Mouse (Mus musculus) thymus, postnatal 4 days (tissue): ENCODE results near the gene Pdcd2l.

Experiments
- DNase-seq: peaks from one replicate; pipeline ENCODE4 v3.0.0; 2021

The Pdcd2l gene

DNA sequence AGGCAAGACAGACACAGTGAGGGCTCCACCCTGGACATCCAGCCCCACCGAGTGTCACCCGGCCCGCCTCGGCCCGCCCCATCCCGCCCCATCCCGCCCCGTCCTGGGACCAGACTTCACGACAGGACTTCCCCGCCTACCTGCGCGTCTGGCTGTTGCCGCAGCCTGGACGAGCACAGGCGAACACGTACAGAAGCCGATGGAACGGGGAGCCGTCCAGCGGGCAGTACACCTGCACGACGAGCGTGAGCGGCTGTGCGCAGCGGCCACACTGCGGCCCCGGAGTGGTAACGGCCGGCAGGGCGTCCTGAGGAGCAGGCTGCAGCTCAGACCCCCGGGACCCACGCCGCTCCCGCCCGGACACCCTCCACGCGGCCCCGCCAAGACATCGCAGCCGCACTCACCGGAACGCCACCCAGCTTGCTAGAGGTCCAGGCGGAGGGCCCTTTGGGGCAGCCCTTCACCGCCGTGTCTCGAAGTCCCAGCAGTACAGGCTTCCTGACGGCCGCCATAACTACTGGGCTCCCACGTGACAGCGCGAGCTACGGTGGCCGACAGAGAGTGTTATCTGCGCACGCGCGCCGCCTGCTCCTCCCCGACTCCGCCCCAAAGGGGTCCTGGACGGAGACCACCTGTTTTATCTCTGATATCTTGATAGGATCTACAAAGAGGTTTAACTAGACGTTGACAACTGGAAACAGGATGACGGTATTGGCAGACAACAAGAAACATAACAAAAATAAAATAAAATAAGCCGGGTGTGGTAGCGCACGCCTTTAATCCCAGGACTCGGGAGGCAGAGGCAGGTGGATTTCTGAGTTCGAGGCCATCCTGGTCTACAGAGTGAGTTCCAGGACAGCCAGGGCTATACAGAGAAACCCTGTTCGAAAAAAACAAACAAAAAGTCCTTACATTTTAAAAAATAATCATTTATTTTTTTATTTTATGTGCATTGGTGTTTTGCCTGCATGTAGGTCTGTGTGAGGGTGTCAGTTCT is at the start of gene Pdcd2l:
Gene Pdcd2l (minus strand): TSS at position 530 of the 997 bp plus-strand sequence.
- peak; percentile 95 for DNase-seq

GRCm38 (mm10) chr7:34242176-34242575 is 45.7 kb upstream of the Pdcd2l start:
- no peak for DNase-seq

GRCm38 (mm10) chr7:34238086-34238485 is 41.6 kb upstream of the Pdcd2l start:
- no peak for DNase-seq

DNA sequence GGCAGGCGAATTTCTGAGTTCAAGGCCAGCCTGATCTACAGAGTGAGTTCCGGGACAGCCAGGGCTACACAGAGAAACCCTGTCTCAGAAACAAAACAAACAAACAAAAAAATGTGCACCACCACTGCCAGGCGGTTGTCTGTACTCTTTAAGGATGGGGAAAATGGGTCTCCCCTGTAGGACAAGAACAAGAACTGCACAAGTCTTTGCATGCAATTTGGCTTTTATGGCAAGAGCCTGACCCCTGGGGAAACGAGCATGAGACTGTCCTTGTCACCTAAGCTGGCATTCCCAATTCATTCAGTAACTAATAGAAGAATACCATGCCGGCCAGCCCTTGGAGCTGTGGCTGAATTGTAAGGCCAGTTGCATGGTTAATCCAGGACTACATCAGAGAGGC is 39.1 kb upstream of the Pdcd2l start:
- DNase-seq: no peak

DNA sequence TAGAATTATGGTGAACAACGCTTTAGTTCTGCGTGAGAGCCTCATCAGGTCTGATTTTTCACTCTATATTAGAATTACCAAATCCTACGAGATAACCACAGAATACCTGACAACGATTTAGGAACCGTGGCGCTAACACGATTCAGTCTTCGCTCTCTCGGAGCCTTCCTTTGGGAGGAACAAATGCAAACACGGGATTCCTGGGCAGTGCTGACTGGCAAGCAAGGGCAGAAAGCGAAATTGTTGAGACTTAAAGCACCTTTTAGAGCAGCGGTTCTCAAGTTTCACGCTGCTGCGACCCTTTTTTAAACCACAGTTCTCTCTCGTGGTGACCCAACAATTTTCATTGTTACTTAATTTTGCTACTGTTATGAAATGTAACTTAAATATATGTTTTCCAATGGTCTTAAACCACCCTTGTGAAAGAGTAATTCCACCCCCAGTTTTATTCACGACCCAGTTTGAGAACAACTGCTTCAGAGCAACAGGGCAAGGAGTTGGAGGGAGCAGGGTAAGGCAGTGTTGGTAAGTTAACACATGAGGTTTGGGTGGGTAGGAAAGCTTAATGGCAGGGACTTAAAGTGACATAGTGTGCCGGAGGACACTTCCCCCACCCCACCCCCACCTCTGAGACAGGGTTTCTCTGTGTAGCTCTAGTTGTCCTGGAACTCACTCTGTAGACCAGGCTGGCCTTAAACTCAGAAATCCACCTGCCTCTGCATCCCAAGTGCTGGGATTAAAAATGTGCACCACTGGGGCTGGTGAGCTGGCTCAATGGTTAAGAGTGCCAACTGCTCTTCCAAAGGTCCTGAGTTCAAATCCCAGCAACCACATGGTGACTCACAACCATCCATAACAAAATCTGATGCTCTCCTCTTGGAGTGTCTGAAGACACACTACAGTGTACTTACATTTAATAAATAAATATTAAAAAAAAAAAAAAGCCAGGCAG is 38.4 kb upstream of the Pdcd2l start:
- DNase-seq: no peak

DNA sequence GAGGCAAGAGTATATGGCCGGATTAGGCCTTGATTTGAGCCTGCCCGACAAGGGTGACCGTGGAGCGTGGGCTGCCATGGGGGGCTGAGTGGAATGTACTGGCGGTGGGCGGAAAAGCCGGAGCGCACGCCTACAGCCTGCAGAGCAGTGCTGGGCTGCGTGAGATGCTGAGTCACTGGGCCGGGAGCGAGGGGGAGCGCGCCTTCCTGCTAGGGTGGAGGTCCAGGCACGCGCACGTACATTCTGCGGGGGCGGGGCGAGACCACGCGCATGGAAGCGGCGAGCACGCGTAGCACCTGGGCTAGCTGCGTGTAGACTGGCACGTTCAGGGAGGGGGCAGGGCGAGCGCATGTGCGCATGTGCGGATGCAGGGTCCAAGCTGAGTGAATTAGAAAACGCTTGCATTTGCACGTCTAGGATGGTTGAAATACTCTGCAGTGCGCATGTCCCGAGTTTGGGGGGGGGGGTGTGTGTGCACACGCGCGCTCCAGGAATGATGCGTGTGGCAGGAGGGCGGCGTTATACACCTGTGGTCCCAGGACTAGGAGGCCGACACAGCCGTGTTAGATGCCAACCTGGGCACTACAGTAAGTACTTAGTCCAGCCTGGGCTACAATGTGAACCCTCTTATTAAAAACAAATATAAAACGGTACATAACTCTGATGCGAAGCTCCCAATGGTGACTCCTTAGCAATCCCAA is 37.6 kb upstream of the Pdcd2l start:
- peak; percentile 99 for DNase-seq

GRCm38 (mm10) chr7:34232785-34233725 is 36.6 kb upstream of the Pdcd2l start:
- no peak for DNase-seq

DNA sequence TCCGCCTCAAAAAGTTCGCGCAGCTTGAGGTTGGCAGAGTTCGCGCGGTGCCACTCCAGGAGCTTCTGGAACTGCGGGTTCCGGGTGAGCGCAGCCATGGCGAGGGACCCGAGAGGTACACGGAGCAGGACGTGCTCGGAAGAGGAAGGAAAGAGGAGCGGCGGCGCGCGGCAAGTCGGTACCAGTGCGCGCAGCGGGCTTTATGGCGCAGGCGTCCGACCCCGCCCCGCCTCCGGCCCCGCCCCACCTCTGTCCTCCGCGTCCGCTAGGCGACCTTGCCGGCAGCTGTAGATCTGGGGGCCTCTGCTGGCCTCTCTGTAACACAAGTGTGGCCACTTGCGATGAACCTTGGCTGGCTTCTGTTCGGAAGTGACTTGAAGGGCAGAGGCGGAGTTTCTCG is 33.7 kb upstream of the Pdcd2l start, which contains the start of gene Gpi1:
Gene Gpi1 (minus strand): TSS at position 221 of the 400 bp plus-strand sequence.
- peak; percentile 87 for DNase-seq

DNA sequence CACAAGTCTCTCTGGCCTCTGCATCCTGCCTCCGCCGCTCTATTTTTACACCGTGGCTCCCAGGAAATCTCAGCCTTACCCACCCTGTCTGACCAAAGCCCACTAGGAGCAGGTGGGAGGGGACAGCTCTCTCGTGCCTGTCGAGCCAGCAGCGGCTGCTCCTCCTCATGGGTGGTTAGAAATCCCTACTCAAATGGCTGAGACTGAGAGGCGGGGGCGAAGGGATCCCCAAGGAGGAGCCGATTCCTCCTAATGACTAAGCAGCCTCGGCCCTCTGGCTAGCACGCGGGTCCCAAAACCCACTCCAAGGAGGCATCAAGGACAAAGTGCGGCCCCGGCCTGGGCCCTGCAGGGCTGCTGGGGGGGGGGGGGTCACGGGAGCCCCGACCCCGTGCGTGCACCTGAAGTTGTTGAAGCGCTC is 33.2 kb upstream of the Pdcd2l start:
- no peak for DNase-seq

DNA sequence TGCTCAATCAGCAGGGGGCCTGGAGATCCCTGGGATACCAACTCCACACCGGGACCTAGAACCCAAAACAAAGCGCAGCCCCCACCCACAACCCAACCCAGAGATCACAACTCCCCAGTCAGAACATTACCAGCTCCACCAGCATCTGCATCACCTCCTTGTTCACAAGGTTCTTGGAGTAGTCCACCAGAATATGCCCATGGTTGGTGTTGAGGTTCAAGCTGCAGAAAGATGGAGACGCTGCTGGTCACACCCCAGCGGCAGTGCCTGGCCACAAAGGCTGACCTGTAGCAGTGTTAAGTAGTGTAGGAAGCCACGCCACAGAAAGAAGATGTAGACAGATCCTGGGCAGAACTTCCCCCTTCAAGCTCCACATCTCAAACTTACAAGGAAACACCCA is 32.7 kb upstream of the Pdcd2l start:
- DNase-seq: no peak

- DNase-seq: no peak
Observed at GRCm38 (mm10) chr7:34228641-34229040, 32.2 kb upstream of the Pdcd2l start.

DNA sequence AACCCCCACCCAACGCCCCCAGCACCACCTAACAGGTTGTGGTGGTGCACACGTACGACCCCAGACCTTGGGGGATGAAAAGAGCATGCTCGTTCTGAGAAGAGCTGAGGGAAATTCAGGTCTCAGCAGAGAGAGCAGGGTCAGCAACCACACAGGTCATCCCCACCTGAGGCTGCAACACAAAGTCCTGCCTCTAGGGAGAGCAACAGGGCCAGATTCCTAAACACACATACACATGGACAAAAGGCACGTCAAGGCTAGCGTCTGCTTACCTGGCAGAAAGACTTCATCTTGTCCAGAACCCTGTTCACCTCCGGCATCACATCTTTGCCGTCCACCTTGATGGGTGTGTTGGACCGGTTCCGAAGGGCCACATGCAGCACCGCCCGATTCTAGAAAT is 30.4 kb upstream of the Pdcd2l start:
- no peak for DNase-seq

DNA sequence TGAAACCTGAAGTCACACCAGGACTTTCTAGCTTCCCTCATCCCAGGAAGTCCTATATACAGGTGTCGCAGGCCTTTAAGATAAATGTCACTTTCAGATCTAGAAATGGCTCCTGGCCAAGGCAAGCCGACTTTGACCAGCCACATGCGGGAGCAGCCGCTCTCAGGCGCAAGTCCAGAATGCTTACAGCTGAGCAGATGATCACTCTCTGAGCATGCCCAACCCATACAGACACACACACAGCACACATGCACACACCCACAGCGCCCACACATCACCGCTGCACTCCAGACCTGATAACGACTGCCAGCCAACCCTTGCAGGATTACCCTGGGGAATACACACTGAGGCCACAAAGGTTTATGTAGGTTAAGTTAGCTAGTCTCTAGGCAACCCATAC is 29.6 kb upstream of the Pdcd2l start:
- no peak for DNase-seq

DNA sequence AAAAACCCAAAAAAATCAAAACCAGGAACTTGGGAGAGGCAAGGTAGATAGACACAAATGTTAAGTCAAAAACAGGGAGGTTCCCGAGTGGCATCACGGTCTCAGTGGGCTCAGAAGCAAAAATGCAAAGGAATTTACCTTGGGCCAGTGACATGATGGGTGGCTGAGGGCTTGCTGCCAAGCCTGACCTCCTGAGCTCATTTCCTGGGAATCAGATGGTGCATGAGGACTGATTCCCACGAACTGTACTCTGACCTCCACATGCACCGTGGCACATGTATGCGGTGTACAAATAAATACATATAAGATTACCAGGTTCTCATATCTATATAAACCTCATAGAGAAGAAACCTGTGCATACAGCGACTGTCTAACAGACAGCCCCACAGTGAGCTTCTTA is 27.8 kb upstream of the Pdcd2l start:
- DNase-seq: no peak

DNA sequence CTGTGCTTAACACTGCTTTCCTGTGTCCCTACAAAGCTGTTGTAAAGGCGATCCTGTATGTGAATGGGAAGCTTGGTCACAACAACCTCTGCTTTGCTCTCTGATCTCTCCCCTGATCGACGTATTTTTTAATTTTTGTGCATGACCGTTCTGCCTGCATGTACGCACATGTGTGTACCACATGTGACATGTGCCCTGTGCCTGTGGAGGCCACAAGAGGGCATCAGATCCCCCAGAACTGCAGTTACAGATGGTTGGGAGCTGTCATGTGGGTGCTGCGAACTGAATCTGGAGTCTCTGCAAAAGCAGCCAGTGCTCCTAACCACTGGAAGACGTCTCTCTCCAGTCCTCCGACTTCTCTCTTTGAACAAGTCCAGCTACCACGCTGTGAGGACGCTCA is 25.9 kb upstream of the Pdcd2l start:
- DNase-seq: no peak

DNA sequence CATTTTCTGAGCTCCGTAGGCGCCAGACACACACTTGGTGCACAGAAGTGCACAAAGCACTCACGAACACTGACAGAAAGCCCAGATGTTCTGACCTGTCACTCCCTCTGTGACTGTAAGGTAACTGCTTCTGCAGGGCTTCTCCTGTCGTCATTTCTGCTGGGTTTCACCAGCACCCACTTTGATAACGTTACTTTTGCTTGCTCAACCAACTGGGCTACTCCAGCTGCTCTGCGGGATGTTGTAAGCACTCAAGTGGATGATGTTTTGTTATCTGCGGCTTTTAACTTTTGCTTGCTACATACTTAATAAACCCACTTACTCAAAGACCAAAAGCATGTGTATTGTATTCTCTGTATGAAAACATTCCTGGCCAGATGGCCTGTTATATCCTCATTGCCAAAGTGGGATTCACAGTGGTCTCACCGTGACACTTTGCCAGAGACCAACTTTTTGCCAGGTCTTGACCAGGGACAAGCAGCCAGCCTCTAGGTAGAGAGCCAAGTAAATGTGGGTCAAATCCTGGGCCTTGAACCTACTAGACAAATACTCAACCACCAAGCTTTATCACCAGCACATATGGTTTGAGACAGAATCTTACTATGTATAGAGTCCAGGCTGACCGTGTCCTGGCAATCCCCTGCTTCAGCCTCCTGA is 25.3 kb upstream of the Pdcd2l start:
- no peak for DNase-seq

GRCm38 (mm10) chr7:34218496-34218895 is 22.0 kb upstream of the Pdcd2l start:
- no peak for DNase-seq

DNA sequence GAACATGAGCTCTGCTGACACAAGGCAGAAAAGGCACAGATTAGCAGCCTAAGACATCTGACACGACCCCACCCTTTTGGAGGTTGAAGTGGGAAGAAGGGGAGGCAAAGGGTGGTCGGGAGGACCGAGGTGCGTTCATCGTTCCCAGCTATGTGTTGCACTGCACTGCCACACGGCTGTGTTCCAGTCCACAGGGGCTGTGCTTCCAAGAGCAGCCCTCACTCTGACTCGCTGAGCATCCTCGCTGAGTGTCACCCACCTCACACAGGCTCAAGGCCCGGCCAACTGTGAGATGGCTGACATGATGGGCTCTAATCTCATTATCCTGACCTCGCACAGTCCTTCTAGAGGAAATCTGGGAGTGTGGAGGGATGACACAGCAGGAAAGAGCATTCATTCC is 20.0 kb upstream of the Pdcd2l start:
- DNase-seq: no peak

DNA sequence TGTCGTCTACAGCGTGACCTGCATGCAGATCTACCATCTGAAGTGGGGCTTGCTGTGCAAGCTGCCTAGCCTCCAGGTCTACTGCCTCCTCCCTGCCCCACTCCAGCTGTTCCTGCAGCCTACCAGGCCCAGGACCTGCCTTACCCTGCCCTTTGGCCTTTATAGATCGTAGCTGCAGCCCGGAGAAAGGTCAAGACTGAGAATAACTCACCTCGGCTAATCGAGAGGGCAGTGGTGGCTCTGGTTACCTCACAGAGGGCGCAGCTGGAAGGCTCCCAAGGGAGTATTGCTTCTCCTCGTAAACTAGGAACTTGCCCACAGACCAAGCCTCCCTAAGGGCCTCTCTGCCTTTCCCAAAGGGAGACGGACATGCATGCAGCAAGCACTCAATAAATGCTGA is 19.0 kb upstream of the Pdcd2l start:
- DNase-seq: no peak

DNA sequence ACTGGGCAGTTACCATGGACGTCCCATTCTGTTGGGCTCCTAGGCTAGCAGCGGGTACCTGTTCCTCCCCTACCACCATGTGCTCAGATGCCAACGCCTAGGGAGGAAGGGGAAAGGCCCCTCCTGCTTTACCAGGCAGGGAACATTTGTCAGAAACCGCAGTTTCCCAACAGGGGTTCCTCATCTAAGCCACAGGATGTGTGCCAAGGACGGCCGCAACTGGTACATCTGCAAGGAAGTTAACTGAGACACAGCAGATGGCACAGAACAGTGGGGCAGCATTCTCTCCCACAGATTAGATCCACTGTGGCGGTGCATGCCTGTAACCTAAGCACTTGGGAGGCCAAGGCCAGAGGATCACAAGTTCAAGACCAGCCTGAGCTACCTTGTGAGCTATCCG is 18.2 kb upstream of the Pdcd2l start:
- no peak for DNase-seq

DNA sequence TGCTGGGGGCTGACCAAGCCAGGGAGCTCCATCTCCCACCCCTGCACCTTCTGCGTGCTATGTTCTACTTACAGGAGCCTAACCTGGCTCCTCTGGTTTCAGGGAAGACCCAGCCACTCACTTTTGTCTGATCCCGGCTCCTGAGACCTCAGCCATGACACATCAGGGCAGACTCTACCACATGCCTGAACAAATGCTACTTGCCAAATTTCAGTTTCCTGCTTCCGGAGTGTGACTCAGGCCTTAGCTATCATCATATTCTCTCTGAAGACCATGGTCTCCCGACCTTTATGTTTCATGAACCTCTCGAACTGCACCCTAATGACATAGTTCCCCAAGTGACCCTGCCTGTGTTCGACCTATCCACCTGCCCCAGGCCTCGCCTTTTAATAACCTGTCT is 16.8 kb upstream of the Pdcd2l start:
- no peak for DNase-seq
